Mouse (Mus musculus) heart, adult 2 months (tissue): ENCODE data around the gene Ssna1.

Experiments
- CTCF ChIP-seq: fragments of 200-600 bp; IDR thresholded peaks from 2 replicates; pipeline ENCODE4 v1.8.1; 2022; ENCODE audit warnings: antibody characterized with exemption, mild to moderate bottlenecking, moderate library complexity
- EP300 ChIP-seq: fragments of 200-500 bp; IDR thresholded peaks from 2 replicates; pipeline ENCODE4 v1.6.1; 2011; ENCODE audit warnings: low read depth, low read length, control low read depth; ENCODE audit not compliant: insufficient read depth
- POLR2A ChIP-seq: fragments of 200-500 bp; IDR thresholded peaks from 2 replicates; pipeline ENCODE4 v1.6.1; 2011; ENCODE audit warnings: mild to moderate bottlenecking, low read depth, low read length, control low read depth; ENCODE audit not compliant: insufficient read depth

- TF ChIP-seq CTCF = no peak
- no peak for TF ChIP-seq POLR2A
- TF ChIP-seq EP300 = no peak
These were observed 31.9 kb downstream of the Ssna1 start for GRCm38 (mm10) chr2:25240310-25240709.
